Mouse (Mus musculus) spleen, postnatal 10 days (tissue): Measurements from ENCODE around the gene Gbp8.

Experiments
- DNase-seq, 2 experiments: peaks; one replicate each; pipeline ENCODE4 v3.0.0; 2021 to 2022; ENCODE audit warnings: low spot score in 2 of 2

Gbp8 gene

DNA sequence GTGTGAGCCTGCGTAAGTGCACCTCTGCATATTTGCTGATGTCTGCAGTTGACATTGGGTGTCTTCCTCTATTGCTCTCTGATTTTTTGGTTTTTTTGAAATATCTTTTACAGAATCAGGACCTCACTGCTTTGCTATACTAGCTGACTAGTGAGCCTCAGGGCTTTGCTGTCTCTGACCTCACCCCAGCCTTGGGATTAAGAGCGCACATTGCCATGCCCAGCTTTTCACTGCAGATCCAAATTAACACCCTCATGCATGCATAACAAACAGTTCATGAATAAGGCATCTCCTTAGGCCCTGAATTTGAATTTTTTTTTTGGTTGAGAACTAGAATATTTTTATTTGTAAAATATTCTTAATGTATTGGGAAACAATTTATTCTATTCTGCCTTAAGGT, 84.1 kb downstream of the Gbp8 start:
- no peak for DNase-seq

DNA sequence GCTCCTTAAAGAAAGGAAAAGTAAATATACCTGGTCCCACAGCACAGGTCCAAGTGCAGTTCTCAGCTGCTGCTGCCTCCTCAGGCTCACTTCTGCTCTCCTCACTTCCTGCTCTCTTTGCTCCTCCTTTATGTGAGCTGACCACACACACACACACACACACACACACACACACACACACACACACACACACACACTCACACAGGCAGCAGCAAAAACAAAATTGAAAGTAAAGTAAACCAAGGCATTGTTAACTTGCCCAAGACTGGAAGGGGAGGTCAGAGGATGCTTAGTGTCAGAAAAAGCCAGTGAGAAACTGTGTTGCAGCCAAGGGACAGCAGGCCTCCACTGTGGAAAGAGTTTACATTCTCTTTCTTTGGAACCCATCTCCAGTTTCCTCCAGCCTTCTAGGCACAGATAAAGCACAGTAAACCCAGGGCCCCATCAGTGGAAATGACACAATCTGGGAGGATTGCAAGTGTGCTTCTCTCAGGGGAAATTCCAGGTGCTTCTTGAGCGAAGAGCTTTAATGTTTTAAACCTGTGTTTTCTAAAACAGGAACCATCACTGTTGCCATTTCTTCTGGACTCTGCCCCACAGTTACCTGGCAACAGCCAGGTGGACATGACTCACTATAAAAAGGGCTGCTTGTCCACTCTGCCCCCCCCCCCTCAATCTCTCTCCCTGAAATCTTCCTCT, 85.7 kb downstream of the Gbp8 start:
- DNase-seq: peak in 1 of 2 experiments; percentile 24

DNA sequence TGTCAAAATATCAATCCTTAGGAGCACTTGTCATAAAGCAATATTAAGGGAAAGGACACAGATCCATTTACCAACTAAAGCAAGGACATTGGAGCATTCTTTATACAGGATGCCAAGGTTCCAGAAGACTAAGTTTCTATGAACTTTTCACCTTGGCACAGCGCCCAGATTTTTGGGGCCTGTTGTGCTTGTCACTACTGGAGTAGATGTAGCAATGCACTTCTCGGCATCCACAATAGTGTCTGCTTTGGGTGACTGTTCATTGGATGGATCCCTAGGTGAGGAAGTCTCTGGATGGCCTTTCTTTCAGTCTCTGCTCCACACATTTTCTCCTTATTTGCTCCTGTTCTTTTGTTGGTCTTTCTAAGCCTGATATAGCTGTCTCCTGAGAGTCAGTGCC, 107.0 kb downstream of the Gbp8 start:
- peak in 1 of 2 experiments; percentile 21 for DNase-seq

DNA sequence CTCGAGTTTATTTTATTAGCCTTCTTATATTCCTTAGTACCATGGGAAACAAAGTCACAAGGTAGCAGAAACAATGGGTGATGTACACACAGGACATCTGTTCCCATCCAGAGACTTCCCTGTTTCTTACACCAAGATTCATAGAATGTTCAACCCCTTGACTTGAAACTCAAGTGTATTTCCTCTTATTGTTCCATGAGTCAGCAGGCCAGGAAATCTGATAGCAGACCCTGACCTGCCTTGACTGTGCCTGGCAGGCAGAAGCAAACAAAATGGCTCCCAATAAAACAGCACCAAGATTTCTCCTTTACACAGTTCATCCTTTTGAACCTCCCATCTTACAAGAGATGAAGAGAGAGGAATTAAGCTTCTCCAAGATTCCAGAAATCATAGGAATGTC, 126.8 kb downstream of the Gbp8 start:
- DNase-seq: no peak

DNA sequence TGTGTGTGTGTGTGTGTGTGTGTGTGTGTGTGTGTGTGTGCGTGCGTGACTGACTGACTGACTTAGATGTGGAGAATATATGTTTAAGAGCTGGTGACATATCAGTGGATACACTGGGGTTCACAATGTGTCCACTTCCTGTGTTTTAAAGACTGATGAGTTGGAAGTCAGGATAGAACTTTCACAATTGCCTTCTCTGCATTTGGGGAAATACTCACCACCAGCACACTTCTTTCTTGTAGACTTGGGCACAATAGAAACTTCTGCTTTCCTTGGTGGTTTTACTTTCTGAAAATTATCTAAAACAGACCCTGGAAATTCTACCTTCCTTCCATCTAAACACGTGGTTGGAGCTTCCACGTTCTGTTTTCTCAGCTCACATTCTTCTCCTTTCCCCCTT, 127.8 kb downstream of the Gbp8 start:
- DNase-seq: no peak

DNA sequence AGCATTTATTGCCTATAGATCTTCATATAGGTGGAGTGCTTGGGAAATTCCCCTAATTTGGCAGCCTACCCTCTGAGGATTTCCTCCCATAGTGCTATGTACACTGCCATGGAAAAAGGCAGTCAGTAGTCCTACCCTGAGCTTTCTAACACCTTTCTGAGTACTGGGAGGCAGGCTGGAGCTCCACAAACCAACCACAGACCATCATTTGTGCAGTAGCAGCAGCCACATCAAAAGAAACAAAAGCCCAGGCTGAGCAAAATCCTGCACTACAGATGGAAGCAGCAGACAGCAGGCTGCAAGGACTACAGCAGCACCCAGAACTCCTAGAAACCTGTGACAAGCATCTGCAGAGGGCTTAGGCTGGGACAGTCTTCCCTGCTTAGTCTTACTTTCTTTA, 129.0 kb downstream of the Gbp8 start:
- DNase-seq: no peak

DNA sequence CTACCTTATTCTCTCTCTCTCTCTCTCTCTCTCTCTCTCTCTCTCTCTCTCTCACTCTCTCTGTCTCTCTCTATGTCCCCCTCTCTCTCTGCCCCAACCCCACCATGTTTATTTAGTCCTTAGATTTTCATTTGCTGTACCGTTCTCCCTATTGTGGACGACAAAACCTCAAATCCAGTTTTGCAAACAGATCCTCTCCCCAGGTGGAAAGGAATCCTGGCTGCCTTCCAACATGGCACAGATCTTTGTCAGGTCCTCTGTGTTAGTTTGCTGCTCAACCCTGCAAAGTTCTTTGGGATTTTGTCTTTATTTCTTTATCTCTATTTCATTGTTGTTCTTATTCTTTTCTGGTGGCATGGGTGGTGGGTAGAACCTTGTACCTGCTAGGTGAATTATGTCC, 149.9 kb downstream of the Gbp8 start:
- no peak for DNase-seq

DNA sequence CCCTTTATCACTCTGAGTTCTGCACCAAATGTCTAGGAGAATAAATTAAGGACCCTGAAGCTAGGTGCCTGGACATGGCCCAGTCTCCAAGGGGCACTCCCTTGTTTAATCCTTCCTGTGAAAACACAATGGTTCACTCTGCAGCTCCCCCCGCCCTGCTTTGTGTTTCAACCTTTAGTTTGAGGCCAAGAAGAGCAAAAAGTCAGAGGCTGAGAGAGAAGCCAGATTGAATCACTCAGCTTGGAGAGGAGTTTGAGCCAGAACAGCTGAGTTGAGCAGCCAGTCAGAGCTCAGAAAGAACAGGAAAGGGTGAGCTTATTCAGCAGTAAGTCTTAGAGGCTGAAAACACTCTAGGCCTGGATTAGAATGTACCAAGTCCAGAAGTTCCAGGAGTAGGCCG, 151.3 kb downstream of the Gbp8 start:
- DNase-seq: no peak

DNA sequence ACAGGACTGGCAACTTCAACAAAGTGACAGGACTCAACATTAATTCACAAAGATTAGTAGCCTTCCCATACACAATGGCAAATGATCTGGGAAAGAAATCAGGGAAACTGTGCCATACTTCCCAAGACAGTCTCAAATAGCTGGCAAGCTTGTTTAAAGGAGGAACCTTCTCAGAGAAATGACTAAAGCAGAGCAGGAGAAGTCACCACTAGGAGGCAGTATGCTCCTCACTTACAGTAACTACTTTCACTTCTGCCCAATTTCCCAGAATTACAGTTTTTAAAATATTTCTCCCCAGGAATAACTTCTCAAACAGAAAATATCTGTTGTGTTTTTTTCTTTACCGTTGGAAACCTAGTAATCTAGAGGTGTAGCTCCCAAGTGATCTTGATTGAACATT, 152.6 kb downstream of the Gbp8 start:
- DNase-seq: peak in 1 of 2 experiments; percentile 35

DNA sequence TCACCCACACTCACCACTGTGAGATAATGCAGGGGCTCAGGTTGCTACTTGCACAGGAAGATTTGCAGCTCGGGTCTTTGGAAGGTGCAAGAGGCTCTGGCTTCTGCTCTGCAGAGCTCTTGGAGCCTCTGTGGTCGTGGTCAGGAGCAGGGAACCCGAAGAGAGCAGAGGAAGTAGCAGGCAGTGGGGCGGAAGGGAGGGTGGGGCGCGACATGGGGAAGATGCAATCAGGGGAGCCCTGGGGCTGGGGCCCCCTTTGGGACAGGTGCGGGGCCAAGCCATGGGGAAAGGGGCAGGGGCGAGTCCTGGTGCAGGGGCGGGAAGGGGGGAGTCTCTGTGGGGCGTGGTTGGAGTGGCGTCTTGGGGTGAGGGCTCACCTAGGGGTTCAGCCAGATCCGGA, 156.8 kb downstream of the Gbp8 start, which contains the start of gene Abcg3:
Gene Abcg3 (minus strand): TSS at position 184 of the 400 bp plus-strand sequence.
- peak; percentile 15 to 53 for DNase-seq

DNA sequence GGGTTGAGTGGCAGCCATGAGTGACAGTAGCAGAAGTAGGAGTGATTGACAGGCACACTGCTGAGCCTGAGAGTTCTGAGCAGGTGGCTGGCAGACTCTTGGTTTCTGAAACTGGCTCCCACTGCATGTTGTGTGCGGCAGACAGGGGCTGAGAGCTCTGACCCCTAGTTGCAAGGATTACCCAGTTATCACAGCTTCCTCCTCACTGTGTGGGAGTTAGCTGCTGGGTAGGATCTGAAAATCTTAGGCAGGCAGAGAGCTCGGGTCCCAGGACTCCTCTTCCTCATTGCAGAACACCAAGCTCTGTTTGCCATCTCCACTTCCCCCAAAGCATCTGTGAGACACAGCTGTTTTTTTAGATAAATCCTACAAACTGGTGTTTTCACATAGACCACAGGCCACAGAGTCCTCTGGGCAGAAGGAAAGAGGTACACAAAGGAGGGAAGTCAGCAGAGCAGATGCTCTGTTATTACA, 160.3 kb downstream of the Gbp8 start:
- DNase-seq: no peak
